Mouse (Mus musculus) gastrocnemius, postnatal 25 days (tissue): ENCODE measurements around the gene Slc50a1. TPM values are rescaled to one million over a fixed set of nuclear protein-coding genes. Genes with fewer than 3 reads are reported as not detected.

Source experiments
- DNase-seq: peaks from one replicate; pipeline ENCODE4 v3.0.0; 2022
- long read RNA-seq, 2 experiments: library from polyadenylated mRNA; stranded (forward); transcript quantifications; one replicate each; pipeline ENCODE4 v2.0.0; 2021
- total RNA-seq, 2 experiments: library from RNA; stranded (reverse); gene quantifications; 1 replicate in 1 of 2; 2 replicates in 1 of 2; pipeline ENCODE4 v1.2.3; 2021

The Slc50a1 gene
- total RNA-seq, result 10 to 100 TPM in 1 of 2 experiments, 1 to 10 TPM in 1; 8.2 to 11.4 TPM
- long read RNA-seq, experiment 1, transcript Slc50a1-201 (6 exons, 1,022 nt), result major isoform, 10 of 17 reads
- long read RNA-seq, experiment 1, partial matches to known transcripts, result 1 of 17 reads
- long read RNA-seq, experiment 1, other reads (novel, unspliced or antisense), result 3 of 17 reads
- long read RNA-seq, experiment 2, transcript Slc50a1-201 (6 exons, 1,022 nt), result major isoform, 18 of 25 reads
- long read RNA-seq, experiment 2, partial matches to known transcripts, result 1 of 25 reads
- long read RNA-seq, experiment 2, other reads (novel, unspliced or antisense), result 5 of 25 reads

DNA sequence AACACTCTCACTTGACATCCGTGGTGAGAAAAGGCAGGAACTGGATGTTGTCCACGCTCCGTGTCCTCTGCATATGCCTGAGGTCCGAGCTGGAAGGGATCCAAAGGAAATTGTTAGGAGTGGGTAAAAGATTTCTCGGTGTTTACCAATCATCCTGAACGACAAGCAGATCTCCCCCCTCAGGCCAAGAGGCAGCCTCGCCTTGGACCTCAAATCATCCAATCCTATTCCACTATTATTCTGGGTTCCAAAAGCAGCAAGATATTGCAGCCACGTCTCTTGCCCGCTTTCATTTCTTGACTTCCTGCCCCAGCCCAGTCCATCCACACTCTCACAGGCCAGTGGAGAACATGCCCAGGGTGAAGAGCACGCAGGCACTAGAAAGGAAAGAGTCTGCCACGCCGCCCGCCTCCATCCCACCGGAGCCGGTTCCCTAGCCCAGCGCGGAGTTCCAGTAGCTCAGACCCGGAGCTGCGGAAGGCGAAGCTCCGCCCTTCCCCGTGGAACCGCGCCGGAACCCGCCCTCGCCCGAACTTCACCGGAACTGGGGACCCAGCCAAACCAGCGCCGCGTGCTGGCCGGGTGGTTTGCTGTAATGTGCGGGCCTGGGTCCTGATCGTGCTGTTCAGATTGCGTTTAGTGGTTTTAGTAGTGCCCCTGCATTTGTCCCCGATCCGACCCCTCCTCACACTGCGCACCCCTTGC, at the start of gene Slc50a1:
Gene Slc50a1, minus strand, starts transcription at position 520 of the 705 bp plus-strand sequence.
- peak; percentile 86 for DNase-seq

DNA sequence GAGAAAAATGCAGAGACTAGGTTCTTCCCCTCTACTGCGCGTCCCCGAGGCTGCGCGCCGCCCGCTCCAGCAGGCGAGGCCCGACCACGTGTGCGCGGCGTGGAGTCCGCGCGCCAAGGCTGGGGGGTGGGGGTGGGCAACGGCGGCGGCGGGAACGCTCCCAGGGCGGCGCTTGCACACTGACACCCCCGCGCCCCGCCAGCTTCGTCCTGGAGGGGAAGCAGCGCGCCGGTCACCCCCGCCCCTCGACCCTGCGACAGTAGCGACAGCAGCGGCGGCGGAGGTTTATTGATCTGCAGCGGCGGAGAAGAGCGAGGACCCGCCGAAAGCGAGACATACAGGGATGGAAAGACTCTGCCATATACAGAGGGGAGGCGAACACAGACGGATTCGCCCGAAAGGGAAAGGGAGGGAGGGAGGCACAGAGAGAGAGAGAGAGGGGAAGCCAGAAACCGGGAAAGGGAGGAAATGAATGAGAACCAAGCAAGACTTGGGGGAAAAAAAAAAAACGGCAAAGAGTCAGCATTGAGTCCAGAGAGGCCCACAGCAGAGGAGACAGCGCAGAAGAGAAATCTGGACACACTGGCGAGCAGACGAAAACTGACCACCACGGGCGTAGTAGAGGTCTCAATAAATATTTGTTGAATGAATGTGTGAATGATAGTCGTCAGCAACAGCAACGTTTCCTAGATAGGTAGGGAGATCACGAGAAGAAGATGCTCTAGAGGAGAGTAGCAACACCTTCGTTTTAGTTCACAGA, 49.4 kb upstream of the Slc50a1 start:
- DNase-seq, result no peak

DNA sequence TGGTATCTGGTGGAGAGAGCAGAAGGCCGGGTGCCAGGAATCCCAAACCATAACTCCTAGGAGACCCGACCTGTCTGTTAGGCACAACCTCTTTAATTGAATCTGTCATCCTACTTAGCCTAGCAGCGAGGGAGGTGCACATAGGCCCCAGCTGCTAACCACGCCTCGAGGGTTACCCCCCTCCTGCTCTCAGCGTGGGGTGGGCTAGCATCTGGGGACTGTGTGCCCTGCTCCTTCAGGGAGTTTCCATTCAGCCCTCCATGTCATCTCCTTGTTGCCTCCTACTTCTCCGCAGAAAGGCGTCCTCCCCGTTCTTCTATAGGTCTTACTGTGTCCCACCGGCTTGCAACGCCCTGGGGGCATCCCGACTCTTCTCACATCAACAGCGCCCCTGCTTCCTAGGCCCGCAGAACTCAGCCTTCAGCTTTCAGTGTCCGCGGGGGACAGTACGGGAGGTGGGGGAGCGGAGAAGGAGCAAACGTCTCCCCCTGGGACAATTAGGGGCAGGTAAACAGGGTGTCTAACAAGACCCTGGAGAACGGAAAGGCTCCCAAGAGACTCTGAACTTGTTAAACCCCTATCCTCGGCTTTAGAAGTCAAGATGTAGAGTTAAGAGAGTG, 48.7 kb upstream of the Slc50a1 start:
- no peak for DNase-seq

DNA sequence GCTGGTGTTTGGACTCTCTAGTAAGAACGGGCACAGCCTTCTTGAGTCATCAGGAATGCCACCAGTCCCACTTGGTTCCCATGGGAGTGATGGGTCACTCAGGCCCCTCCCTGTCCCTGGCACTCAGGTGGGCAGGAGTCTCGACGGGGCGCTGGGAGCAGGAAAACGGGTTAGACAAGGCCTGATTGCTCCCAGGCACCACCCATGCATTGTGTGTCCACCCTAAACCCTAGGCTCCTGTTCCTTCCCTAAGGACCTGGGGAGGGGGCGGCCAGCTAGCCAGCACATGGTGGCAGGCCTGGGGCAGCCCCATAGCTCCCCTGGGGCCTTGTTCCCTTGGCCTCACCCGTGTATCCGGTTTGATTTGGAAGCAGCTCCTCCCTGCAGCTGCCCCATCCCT, 47.9 kb upstream of the Slc50a1 start:
- no peak for DNase-seq

DNA sequence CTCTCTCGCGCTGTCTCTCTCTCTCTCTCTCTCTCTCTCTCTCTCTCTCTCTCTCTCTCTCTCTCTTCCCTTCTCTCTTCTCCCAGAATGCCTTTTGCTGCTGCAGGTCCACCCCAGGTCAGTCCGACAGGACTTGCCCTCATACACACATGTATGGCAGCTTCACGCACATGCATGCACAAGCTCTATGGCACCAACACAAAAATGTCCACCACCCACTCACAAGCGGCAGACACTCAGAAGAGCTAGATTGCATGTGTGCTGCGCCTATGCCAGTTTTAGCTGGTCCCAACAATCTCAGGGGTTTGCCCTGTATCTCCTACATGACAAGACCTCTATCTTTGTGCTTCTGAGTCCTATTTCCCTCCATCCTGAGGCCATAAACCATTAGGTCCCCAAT, 46.9 kb upstream of the Slc50a1 start:
- DNase-seq, result no peak

DNA sequence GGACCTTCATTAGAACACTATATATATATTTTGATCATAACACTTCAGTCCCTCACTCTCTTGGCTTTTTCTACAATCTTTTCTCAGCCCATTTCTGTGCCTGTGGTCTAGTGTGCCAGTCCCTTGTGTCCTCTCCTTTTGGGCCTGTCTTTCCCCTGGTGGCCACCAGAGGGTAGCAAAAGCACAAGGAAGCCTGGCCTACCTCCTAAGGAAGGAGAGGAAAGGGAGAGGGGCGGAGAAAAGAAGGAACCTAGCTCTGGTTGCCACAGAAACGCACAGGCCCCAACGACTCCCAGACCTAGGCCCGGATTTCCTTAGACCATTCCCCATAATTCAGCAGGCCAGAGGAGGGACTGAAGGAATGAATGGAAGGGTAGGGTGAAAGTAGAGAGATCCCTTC, 46.5 kb upstream of the Slc50a1 start:
- DNase-seq, result peak; percentile 60

DNA sequence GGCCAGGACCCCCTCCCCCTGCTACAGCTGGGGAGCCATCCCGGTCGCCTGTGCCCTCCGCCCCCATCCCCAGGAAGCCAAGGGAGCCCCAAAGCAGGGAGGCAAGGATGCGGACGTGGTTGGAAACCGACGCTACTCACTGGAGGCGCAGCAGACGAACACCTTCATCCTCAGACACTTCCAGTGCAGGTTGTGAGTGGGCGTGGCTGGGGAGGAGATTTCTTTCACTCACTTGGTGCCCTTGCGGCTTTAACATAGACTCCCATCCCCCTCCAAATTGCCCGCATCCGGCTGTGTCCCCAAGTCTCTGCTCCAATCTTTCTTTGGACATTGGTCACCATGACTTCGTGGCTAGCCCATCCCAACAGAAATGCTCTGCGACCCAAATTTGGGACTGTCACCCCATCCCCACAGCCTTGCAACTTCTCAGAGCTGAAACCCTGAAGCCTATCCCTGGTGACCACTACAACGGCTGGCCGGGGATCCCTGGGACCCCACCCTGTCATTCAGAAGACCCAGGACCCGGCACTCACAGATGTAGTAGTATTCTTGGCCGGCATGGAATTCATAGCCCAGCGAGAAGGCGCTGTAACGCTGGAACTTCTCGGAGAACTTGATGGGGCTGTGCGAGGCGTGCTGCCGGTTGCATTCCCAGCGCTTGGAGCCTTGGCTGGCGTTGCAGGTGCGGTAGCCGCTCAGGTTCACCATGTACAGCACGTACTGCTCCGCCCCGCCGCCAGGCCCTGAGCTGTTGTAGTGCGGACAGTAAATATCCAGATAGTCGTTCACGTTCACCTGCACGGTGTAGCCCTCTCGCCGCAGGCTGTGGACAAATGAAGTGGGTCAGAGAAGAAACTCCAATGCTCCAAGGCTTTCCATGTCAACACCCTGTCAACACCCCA, 45.8 kb upstream of the Slc50a1 start:
- DNase-seq, result no peak

DNA sequence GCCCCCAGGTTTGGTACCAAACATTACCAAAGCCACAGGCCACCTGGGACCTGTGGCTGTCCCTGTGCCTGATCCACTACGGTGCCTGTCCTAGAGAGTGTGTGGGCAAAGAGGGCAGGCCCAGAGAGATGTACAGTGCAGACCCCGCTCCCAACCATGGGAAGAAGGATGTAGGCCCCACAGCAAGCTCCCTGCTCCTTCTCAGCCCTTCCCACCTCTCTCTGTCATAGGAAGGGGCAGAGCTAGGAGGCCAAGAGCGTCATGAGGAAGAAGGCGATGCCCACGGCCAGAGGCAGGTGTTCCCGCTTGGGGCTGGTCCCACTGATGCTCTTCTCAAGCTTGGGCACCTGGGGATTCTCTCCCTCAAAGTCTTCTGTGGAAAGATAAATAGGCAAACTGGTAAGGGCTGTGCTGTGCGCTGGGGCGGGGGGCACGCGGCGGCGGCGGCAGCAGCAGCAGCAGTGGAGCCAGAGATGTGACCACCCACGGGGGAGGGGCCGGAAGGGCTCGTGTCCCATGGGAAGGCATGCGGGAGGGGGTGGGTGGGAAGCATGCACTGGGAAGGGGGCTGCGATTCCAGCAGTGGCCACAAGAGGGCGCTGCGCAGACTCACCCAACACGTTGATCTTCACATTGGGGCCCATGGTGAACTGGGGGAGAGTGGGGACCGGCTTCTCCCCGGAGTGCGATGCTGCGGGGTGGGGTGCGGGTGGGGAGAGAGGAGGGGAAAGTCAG, 45.0 kb upstream of the Slc50a1 start:
- DNase-seq, result peak; percentile 69

DNA sequence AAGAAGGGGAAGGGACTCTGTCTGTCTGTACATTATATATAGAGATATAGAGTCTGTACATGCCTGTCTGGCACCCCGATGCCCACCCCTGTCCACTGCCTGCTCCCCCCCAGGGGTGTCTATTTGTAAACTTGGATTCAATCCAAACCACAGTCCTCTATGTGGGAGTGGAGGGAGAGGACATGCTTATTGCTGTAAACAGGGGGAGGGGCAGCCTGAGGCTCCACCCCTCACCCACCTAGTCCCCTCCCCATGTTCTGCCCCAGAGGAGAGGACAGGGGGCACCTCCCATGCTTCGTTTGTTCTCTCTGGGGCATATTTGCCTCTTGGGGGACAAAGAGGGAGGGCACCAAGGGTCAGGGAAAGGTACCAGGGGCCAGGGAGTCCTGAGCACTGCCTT, 44.4 kb upstream of the Slc50a1 start:
- no peak for DNase-seq

DNA sequence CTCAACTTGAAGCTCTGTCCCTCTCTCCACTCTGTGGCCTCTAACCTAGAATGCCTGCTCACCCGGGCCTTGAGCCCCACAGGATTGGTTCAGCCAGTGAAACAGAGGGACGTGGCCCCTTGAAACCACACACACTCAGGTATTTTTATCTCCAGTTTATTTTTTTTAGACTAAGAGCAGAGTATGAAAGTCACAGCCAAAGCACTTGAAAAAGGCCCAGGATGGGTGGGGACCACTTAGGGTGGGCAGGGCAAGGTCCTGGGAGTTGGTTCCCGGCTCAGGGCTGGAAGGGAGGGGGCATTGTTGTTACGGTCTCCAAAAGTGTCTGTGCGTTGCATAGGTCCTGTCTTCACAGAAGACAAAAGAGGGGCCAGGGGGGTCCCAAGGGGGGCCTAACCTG, 44.0 kb upstream of the Slc50a1 start:
- no peak for DNase-seq

DNA sequence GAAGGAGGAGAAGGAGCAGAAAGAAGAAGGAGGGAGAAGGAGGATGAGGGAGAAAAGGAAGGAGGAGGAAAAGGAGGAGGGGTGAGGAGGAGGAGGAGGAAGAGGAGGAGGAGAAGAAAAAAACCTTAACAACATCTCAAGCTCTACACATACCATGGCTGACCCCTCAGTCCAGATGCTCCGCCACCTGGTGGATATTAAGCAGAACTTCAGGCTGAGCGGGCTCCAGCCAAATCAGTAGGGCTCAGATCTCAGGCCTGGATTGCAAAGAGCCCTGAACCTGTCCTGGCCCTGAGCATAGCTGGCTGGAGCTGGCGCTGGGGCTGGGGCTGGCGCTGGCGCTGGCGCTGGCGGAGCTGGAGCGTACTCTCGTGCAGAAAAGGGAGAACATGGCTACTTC, 37.7 kb upstream of the Slc50a1 start:
- DNase-seq, result peak; percentile 52

DNA sequence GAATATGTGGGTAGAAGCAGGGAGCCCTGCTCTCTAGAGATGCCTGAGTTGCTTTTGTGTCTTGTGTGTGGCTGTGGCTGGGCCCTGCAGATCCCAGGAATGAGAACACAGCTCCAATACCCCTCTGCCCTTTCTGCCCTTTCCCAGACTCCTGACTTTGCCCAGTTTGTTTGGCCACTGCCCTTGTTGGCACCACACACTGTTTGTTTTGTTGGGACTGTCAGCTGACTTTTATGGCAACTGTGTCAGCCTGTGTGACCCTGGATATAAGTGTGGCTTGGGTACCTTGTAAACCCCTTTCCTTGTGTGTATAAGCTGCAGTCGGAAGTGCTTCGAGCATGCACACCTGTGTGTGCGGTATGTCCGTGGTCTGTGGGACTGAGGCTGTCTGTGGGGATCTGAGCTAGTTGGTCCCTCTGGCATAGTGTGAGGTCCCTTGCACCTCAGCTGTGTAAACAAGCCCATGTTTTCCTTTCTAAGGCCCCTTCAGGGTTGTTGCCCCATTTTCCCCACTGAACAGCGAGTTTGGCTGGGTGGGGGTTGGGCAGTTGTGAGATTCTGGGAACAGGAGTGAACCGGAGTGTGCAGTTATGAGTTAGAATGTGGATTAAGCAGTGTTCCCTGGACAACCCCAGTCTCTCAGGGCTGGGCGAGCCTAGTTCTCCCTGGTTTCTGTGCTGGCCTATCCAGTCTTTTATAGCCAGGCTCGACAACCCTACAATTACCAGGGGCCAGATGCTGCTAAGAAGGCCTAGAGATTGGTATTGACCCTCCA, 35.4 kb upstream of the Slc50a1 start:
- no peak for DNase-seq

DNA sequence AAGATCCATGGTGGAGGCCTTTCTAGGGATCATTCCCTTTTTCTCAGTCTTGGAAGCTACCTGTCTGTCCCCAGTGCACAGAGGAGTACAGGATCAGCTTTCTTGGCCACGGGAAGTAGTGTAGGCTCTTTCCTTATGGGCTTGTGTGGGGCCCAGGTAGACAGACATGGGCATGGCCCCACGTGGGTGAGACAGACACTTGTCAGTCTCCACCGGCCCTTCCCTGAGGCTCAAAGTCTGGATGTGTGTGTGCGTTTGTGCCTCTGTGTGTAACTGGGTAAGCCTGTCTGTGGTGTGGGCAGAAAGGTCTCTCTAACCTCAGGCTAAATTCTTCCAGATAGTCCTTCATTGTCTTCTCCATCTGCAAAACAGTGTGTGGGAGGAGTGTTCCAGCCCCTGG, 34.7 kb upstream of the Slc50a1 start:
- no peak for DNase-seq

DNA sequence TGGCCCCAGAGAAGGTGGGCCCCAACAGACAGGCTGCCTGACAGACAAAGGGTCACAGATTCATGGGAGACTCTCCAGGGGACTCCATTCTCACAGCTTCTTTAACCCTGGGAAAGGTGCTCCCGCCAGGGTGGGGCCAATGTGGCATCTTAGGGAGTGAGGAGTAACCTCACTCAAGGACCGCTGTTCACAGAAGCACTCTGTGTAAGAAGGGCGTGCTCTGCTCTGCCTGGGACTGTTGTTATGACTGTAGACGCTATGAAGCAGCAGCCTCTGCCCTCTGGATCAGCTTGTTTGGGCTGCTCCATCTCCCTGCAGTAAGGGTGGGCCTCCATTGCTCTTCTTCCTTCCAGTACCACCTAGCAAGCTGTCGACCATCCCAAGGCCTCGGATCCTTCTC, 34.1 kb upstream of the Slc50a1 start:
- DNase-seq, result no peak

DNA sequence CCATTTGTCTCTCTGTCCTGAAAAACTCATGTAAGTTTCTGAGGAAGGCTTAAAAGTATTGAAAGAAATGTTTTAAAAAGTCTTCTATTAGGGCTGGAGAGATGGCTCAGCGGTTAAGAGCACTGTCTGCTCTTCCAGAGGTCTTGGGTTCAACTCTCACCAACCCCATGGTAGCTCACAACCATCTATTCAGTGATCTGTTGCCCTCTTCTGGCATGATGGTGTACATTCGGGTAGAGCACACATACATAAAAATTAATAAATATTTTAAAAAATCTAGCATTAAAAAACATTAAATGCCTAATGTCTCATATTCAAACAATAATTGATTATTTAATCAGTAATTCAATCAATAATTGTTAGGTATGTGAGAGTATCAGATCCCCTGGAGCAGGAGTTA, 30.1 kb upstream of the Slc50a1 start:
- DNase-seq, result no peak

DNA sequence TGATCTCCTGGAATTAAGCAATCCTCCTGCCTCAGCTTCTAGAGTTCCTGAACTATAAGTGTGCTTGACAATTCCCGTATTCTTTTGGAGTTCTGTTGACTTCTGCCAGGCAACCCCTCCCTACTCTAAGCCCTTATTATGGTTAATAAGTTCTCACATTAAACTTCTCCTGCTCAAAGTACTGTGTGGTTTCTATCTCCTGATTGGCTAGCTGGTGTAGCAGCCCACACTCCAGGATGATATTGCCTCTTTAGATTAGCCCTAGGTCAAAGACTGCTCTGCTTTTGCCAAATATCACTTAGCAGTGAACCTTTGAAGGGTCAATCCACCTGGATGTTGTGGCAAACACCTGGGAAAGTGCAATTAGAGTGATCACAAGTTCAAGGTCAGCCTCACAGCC, 29.7 kb upstream of the Slc50a1 start:
- DNase-seq, result no peak

DNA sequence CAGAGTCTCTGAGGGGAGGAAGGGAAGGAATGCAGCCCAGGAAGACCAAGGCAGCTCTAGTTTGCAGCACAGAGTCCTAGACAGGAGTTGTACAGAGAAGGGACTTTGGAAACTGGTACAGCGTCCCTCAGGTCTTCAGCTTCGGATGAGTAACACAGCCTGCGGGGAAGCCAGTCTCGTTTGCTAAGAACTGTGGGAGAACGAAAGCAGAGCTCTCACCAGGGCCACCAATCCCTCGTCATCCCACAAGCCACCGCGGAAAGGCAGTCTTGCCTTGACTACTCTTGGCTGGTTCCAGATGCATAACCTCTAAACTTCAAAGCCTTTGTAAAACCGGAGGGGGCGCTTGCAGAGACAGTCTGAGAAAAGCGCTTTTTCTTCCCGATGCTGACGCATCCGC, 29.1 kb upstream of the Slc50a1 start:
- no peak for DNase-seq

DNA sequence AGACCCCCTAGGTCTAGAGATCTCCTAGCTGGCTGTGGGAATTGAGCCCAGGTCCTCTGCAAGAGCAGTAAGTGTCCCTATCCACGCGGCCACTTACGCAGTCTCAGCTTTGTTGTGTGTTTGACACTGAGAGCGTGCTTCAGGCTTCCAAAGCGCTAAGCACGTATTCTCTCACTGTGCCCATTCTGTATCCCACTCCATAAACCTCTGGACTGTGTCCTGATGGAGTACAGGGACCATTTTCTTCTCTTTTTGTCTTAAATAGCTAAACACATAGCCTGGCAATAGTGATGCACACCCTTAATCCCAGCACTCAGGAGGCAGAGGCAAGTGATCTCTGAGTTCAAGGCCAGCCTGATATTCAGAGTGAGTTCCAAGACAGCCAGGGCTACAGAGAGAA, 28.5 kb upstream of the Slc50a1 start:
- DNase-seq, result no peak

DNA sequence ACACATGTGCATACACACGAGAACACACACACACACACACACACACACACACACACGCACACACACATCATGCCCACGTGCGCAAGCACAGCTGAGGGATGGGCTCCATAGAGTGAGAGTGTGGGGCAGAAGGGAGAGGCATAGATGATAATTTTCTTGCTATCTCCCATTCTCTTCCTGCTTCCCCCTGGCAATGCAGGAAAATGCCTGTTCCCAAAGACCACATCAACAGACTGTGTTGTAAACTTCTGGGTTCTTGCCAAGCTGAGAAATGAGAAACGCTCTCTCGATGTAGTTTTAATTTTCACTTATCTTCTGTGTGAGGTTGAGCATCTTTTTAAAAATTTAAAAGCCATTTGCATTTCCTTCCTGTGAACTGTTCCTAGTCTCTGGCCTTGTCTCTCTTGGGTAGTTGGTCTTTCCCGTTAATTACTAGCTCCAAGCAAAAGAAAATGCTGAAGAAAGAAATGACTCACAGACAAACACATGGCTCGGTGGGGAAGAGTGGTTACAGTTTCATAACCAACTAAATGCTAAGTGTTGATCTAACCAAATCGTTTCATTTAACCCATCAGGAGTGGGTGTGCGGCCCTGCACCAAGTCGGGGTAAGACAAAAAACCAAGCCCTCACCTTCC, 26.5 kb upstream of the Slc50a1 start:
- no peak for DNase-seq
